25 mouse cellular contexts compared by ENCODE assay signal in the genomic region with DNA sequence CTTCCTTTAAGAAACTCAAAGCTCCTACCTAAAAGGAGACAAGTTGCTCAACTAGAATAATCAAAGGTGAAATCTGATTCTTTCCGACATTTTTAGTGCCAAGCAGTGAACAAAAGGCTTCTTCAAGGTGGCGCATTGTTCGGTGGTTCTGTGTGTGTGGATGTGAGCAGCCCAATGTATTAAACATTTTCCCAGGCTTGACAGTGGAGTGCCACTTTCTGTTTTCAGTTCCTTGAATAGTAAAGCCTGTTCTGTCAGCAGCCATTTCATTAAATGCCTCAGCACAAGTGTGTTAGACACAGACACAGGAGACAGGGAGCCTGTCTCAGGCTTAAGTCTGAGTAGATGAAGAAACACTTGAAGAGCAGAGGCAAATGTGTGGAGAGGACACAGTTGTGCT. TPM values are rescaled to one million over a fixed set of nuclear protein-coding genes. Genes with fewer than 3 reads are reported as not detected.
DNase-seq lines count a peak whose midpoint lies in the region; ATAC-seq and TF ChIP-seq lines count a peak whose summit lies in the region.
"Had no signal": no experiment of that assay in that cellular context is flagged by ENCODE, and none has a peak within 500 bp of the region (broad histone marks: within the 10 kb centered on the region; RNA-seq: fewer than 3 reads in every experiment).

No protein-coding gene starts in this region.

- no peak overlapping the region; the same call in 1 of the 2 replicates for H3K9ac ChIP-seq in heart, embryonic 14.5 days (ENCODE audit: low read length)
- no peak overlapping the region for H3K9ac ChIP-seq in kidney, postnatal 0 days (ENCODE audit: low read depth, low read length)
- H3K9ac ChIP-seq in embryonic facial prominence, embryonic 14.5 days (ENCODE audit: low read depth, low read length): no peak overlapping the region
- H3K9ac ChIP-seq in limb, embryonic 12.5 days (replicated peaks): no peak overlapping the region
- H3K9ac ChIP-seq: hindbrain, embryonic 12.5 days; liver, postnatal 0 days; neural tube, embryonic 15.5 days; stomach, embryonic 15.5 days had no signal

- intact Hi-C loops in heart, postnatal 14 days (cut with DNase I): no loop called here
- intact Hi-C loops in left cerebral cortex, postnatal 25 days (cut with DNase I): no loop called here

- 78% methylated on average over 3 of the region's 3 CpGs for WGBS in heart, embryonic 14.5 days
- 69% methylated on average over 3 of the region's 3 CpGs for WGBS in kidney, postnatal 0 days
- 87% methylated on average over 3 of the region's 3 CpGs for WGBS in embryonic facial prominence, embryonic 14.5 days
- WGBS in limb, embryonic 12.5 days: 72% methylated on average over 3 of the region's 3 CpGs

- no peak overlapping the region for H3K4me2 ChIP-seq in heart, embryonic 14.5 days (ENCODE audit: low read length)
- no peak overlapping the region for H3K4me2 ChIP-seq in kidney, postnatal 0 days (ENCODE audit: low read length)
- no peak overlapping the region for H3K4me2 ChIP-seq in embryonic facial prominence, embryonic 14.5 days (ENCODE audit: low read depth, low read length)
- H3K4me2 ChIP-seq in limb, embryonic 12.5 days: no peak overlapping the region
- H3K4me2 ChIP-seq: hindbrain, embryonic 12.5 days; neural tube, embryonic 15.5 days; stomach, embryonic 15.5 days had no signal

- no peaks in the 10 kb centered on the region for H3K27me3 ChIP-seq in heart, embryonic 14.5 days (ENCODE audit: control insufficient read depth, insufficient read depth, low read length)
- no peaks in the 10 kb centered on the region for H3K27me3 ChIP-seq in kidney, postnatal 0 days (ENCODE audit: insufficient read depth, low read length)
- H3K27me3 ChIP-seq in embryonic facial prominence, embryonic 14.5 days (replicated peaks; ENCODE audit: control insufficient read depth, insufficient read depth, low read length): no peaks in the 10 kb centered on the region
- H3K27me3 ChIP-seq in limb, embryonic 12.5 days: no peaks in the 10 kb centered on the region
- H3K27me3 ChIP-seq: hindbrain, embryonic 12.5 days; neural tube, embryonic 15.5 days; stomach, embryonic 15.5 days had no signal

- no peak overlapping the region for H3K4me3 ChIP-seq in heart, embryonic 14.5 days (ENCODE audit: control insufficient read depth in 1 of 2, insufficient read depth in 1 of 2, low read depth in 1 of 2, low read length in 2 of 2)
- H3K4me3 ChIP-seq in kidney, postnatal 0 days (replicated peaks; ENCODE audit: low read depth, low read length): no peak overlapping the region
- H3K4me3 ChIP-seq in embryonic facial prominence, embryonic 14.5 days (ENCODE audit: low read depth, low read length): no peak overlapping the region
- H3K4me3 ChIP-seq in limb, embryonic 12.5 days (replicated peaks): no peak overlapping the region
- H3K4me3 ChIP-seq: heart, embryonic 10.5 days; hindbrain, embryonic 12.5 days; midbrain, embryonic 10.5 days; neural tube, embryonic 15.5 days; stomach, embryonic 15.5 days had no signal

- ATAC-seq in heart, embryonic 14.5 days (ENCODE audit: insufficient number of reproducible peaks, insufficient read depth, low FRiP score, low read depth): no peak
- no peak for ATAC-seq in kidney, postnatal 0 days (replicated peaks; ENCODE audit: low FRiP score, low read depth)
- ATAC-seq in embryonic facial prominence, embryonic 14.5 days (ENCODE audit: low read depth): peak; percentile 59; the same call in 1 of the 2 replicates
- ATAC-seq in limb, embryonic 12.5 days (ENCODE audit: insufficient number of reproducible peaks, insufficient read depth, low FRiP score, low TSS enrichment, low read depth): no peak
- ATAC-seq: forebrain, embryonic 16.5 days; liver, postnatal 0 days; lung, postnatal 0 days had no signal

- peak overlapping the region; percentile 4 to 20; a peak in 2 of 4 replicates for H3K27ac ChIP-seq in heart, embryonic 14.5 days (replicated peaks in 1 of 2; ENCODE audit: control insufficient read depth in 1 of 2, insufficient read depth in 1 of 2, low read depth in 2 of 2, low read length in 2 of 2)
- H3K27ac ChIP-seq in kidney, postnatal 0 days: 0 out of 2 replicates have a peak overlapping the region, but pooled peaks have one; percentile 5
- peak overlapping the region; percentile 17; the same call in 1 of the 2 replicates for H3K27ac ChIP-seq in embryonic facial prominence, embryonic 14.5 days (replicated peaks; ENCODE audit: low read depth, low read length)
- 0 out of 2 replicates have a peak overlapping the region, but pooled peaks have one; percentile 41 for H3K27ac ChIP-seq in limb, embryonic 12.5 days
- H3K27ac ChIP-seq: hindbrain, embryonic 12.5 days; macrophage; midbrain, embryonic 10.5 days; neural tube, embryonic 15.5 days; stomach, embryonic 15.5 days had no signal

- no peaks in the 10 kb centered on the region for H3K36me3 ChIP-seq in heart, embryonic 14.5 days (ENCODE audit: control insufficient read depth, insufficient read depth, low read length)
- no peaks in the 10 kb centered on the region for H3K36me3 ChIP-seq in kidney, postnatal 0 days (ENCODE audit: insufficient read depth, low read length)
- H3K36me3 ChIP-seq in embryonic facial prominence, embryonic 14.5 days (ENCODE audit: control insufficient read depth, insufficient read depth, low read length): no peaks in the 10 kb centered on the region
- H3K36me3 ChIP-seq in limb, embryonic 12.5 days: no peaks in the 10 kb centered on the region
- H3K36me3 ChIP-seq: heart, embryonic 10.5 days; hindbrain, embryonic 12.5 days; midbrain, embryonic 10.5 days; neural tube, embryonic 15.5 days; stomach, embryonic 15.5 days had no signal

- no peak for TF ChIP-seq CTCF in kidney, postnatal 0 days (IDR thresholded peaks at IDR 0.05; ENCODE audit: low read depth)

- DNase-seq in heart, postnatal 14 days: no peak
- no peak for DNase-seq in kidney, postnatal 0 days (ENCODE audit: low spot score)
- DNase-seq in kidney, adult 18-20 months: no peak
- peak; percentile 65 for DNase-seq in embryonic facial prominence, embryonic 14.5 days (ENCODE audit: low spot score)
- DNase-seq in left cerebral cortex, postnatal 25 days (ENCODE audit: low spot score in 2 of 2): no peak
- DNase-seq: adrenal gland, adult 8-10 months; cerebellum, adult 18-20 months; cerebellum, postnatal 14 days; gastrocnemius, postnatal 36 days; kidney, adult 8-10 months; kidney, postnatal 25 days; liver; liver, postnatal 0 days; thymus, postnatal 25 days had no signal

- H3K4me1 ChIP-seq in heart, embryonic 14.5 days (ENCODE audit: control insufficient read depth in 2 of 2, insufficient read depth in 2 of 2, low read length in 2 of 2): peaks cover 22 to 48% of the 10 kb centered on the region in 2 experiments
- H3K4me1 ChIP-seq in kidney, postnatal 0 days (replicated peaks; ENCODE audit: insufficient read depth, low read length): peaks cover 7% of the 10 kb centered on the region; the same call in 1 of the 2 replicates
- peaks cover 15% of the 10 kb centered on the region; the same call in 1 of the 2 replicates for H3K4me1 ChIP-seq in embryonic facial prominence, embryonic 14.5 days (ENCODE audit: control insufficient read depth, insufficient read depth, low read length)
- H3K4me1 ChIP-seq in limb, embryonic 12.5 days (replicated peaks): peaks cover 21% of the 10 kb centered on the region
- H3K4me1 ChIP-seq: hindbrain, embryonic 12.5 days; midbrain, embryonic 10.5 days; stomach, embryonic 15.5 days had no signal

- H3K9me3 ChIP-seq in heart, embryonic 14.5 days (ENCODE audit: control insufficient read depth, low read length): no peaks in the 10 kb centered on the region
- H3K9me3 ChIP-seq in kidney, postnatal 0 days (replicated peaks; ENCODE audit: low read length): no peaks in the 10 kb centered on the region
- H3K9me3 ChIP-seq in embryonic facial prominence, embryonic 14.5 days (ENCODE audit: control insufficient read depth, low read length): no peaks in the 10 kb centered on the region
- no peaks in the 10 kb centered on the region for H3K9me3 ChIP-seq in limb, embryonic 12.5 days
- H3K9me3 ChIP-seq: heart, embryonic 10.5 days; hindbrain, embryonic 12.5 days; midbrain, embryonic 10.5 days; neural tube, embryonic 15.5 days; stomach, embryonic 15.5 days had no signal

RNA-seq across cellular contexts. Expression of gene Pkp4, which starts 39.9 kb away (rescaled TPM):
- 54.8 and 57.7 TPM in 2 replicates for polyA plus RNA-seq in heart, embryonic 14.5 days (2014; fragmentation: Nextera tagmentation; extraction: Ambion mirVana)
- total RNA-seq in heart, postnatal 14 days (2021): 100 to 1,000 TPM; 160 to 162 TPM
- 20.2 and 24.1 TPM in 2 replicates for polyA plus RNA-seq in kidney, postnatal 0 days (2015; fragmentation: Nextera tagmentation; extraction: Ambion mirVana)
- polyA plus RNA-seq in embryonic facial prominence, embryonic 14.5 days (2014; fragmentation: Nextera tagmentation; extraction: Ambion mirVana): 30.8 and 31.6 TPM in 2 replicates
- 17.5 and 18.7 TPM in 2 replicates for polyA plus RNA-seq in limb, embryonic 12.5 days (2016; fragmentation: Nextera tagmentation; extraction: Ambion mirVana)
- total RNA-seq in left cerebral cortex, postnatal 25 days (2021): 100 to 1,000 TPM; 199 to 207 TPM
- total RNA-seq: MEL had no signal

RNA-seq across cellular contexts. Expression of gene Ccdc148, which starts 40.0 kb away (rescaled TPM):
- 0.61 and 1.1 TPM in 2 replicates for polyA plus RNA-seq in heart, embryonic 14.5 days (2014; fragmentation: Nextera tagmentation; extraction: Ambion mirVana)
- total RNA-seq in heart, postnatal 14 days (2021): 1 to 10 TPM in 1 of 2 experiments, under 1 TPM in 1; 0.93 to 1.2 TPM
- polyA plus RNA-seq in kidney, postnatal 0 days (2015; fragmentation: Nextera tagmentation; extraction: Ambion mirVana): 1.9 and 2.5 TPM in 2 replicates
- polyA plus RNA-seq in embryonic facial prominence, embryonic 14.5 days (2014; fragmentation: Nextera tagmentation; extraction: Ambion mirVana): 0.68 and 0.85 TPM in 2 replicates
- polyA plus RNA-seq in limb, embryonic 12.5 days (2016; fragmentation: Nextera tagmentation; extraction: Ambion mirVana): 0.63 and 0.69 TPM in 2 replicates
- 10 to 100 TPM; 11.9 to 12.4 TPM for total RNA-seq in left cerebral cortex, postnatal 25 days (2021)
- total RNA-seq: MEL had no signal
